8 mouse cellular contexts compared by ENCODE assay signal in the genomic region with DNA sequence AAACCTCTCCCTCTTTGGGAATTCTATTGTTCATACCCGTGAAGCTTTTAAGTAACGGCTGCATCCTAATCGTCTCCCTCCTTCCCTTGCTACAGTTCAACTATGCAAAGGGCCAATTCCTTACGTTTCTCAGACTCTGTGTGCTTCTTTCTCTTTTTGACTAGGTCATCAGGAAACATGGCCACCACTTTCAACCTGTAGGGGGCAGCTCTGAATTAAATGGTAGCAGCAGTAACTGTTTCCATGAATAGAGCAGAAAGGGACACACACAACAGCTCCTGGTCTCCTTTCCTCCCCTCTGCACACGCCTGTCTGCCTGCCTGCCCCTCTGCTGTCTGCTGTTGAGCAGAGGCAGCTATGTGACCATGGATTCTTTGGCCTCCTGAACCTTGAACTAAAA.
A peak's percentile ranks its signal among the peaks of the same experiment; 100 is the strongest.
DNase-seq lines count a peak whose midpoint lies in the region; ATAC-seq and TF ChIP-seq lines count a peak whose summit lies in the region.

No protein-coding gene starts in this region.

- no peaks in the 10 kb centered on the region for H3K27me3 ChIP-seq in heart, adult 2 months (ENCODE audit: control insufficient read depth, insufficient read depth, low read length)
- H3K27me3 ChIP-seq in heart, embryonic 11.5 days (ENCODE audit: control insufficient read depth, insufficient read depth, low read length): no peaks in the 10 kb centered on the region
- H3K27me3 ChIP-seq in intestine, embryonic 15.5 days (replicated peaks): no peaks in the 10 kb centered on the region

- WGBS in heart, adult 2 months: 37% methylated on average over 5 of the region's 5 CpGs
- WGBS in heart, embryonic 11.5 days (ENCODE audit: insufficient replicate concordance): 46% methylated on average over 5 of the region's 5 CpGs
- 47% methylated on average over 5 of the region's 5 CpGs for WGBS in intestine, embryonic 15.5 days

- H3K4me2 ChIP-seq in heart, embryonic 11.5 days: no peak overlapping the region
- no peak overlapping the region for H3K4me2 ChIP-seq in intestine, embryonic 15.5 days (replicated peaks)

- in situ Hi-C loops in ES-E14 (cut with MboI; ENCODE audit: low sequenced_read_pairs in 2 of 2, unreplicated experiment in 2 of 2): no loop called here

- intact Hi-C loops in heart, adult 2 months (cut with DNase I): no loop called here

- TF ChIP-seq EP300 in heart, adult 2 months (IDR thresholded peaks at IDR 0.05; ENCODE audit: insufficient read depth, low read depth, low read length): no peak

- H3K4me3 ChIP-seq in heart, adult 2 months: no peak overlapping the region
- no peak overlapping the region for H3K4me3 ChIP-seq in heart, embryonic 11.5 days (ENCODE audit: low read depth, low read length)
- no peak overlapping the region for H3K4me3 ChIP-seq in ES-E14 (ENCODE audit: insufficient read depth in 1 of 2, low read depth in 1 of 2, low read length in 2 of 2, poor library complexity in 1 of 2, severe bottlenecking in 1 of 2)
- no peak overlapping the region for H3K4me3 ChIP-seq in intestine, embryonic 15.5 days (replicated peaks)

- no peaks in the 10 kb centered on the region for H3K36me3 ChIP-seq in heart, adult 2 months (ENCODE audit: control insufficient read depth, insufficient read depth, low read length)
- H3K36me3 ChIP-seq in heart, embryonic 11.5 days (ENCODE audit: control insufficient read depth, insufficient read depth, low read length): no peaks in the 10 kb centered on the region
- no peaks in the 10 kb centered on the region for H3K36me3 ChIP-seq in ES-E14 (ENCODE audit: control insufficient read depth, insufficient read depth, low read length, poor library complexity, severe bottlenecking)
- H3K36me3 ChIP-seq in intestine, embryonic 15.5 days: no peaks in the 10 kb centered on the region

- peak in 1 of 2 experiments; percentile 47 for DNase-seq in heart, adult 2 months
- DNase-seq in 3T3-L1 (ENCODE audit: low read depth, low spot score): peak; percentile 83
- peak; percentile 64 for DNase-seq in ES-E14 (ENCODE audit: low read depth, low spot score)
- DNase-seq in lung, postnatal 4 days: peak; percentile 56 to 71
- no peak for DNase-seq in ovary, postnatal 14 days (ENCODE audit: low spot score)
- DNase-seq in urinary bladder, postnatal 25 days (ENCODE audit: low spot score): no peak

- peaks cover 2% of the 10 kb centered on the region; the same call in 1 of the 2 replicates for H3K79me2 ChIP-seq in heart, adult 2 months (replicated peaks; ENCODE audit: control insufficient read depth, insufficient read depth, low read length)

- no peak for ATAC-seq in heart, embryonic 11.5 days (replicated peaks; ENCODE audit: insufficient number of reproducible peaks, low FRiP score, low TSS enrichment)
- no peak for ATAC-seq in intestine, embryonic 15.5 days

- peak; percentile 76 for TF ChIP-seq CTCF in heart, adult 2 months (IDR thresholded peaks at IDR 0.05)

- no peak for TF ChIP-seq POLR2A in heart, adult 2 months (IDR thresholded peaks at IDR 0.05; ENCODE audit: insufficient read depth, low read depth, low read length)

- no peak overlapping the region; the same call in 1 of the 2 replicates for H3K27ac ChIP-seq in heart, adult 2 months
- no peak overlapping the region for H3K27ac ChIP-seq in heart, embryonic 11.5 days (ENCODE audit: low read depth, low read length)
- no peak overlapping the region for H3K27ac ChIP-seq in ES-E14 (ENCODE audit: insufficient read depth, low read depth, low read length, poor library complexity, severe bottlenecking)
- 0 out of 2 replicates have a peak overlapping the region, but pooled peaks have one; percentile 8 for H3K27ac ChIP-seq in intestine, embryonic 15.5 days

- H3K4me1 ChIP-seq in heart, adult 2 months (ENCODE audit: control insufficient read depth, insufficient read depth, low read length): peaks cover 16% of the 10 kb centered on the region
- H3K4me1 ChIP-seq in heart, embryonic 11.5 days (ENCODE audit: control insufficient read depth, insufficient read depth, low read length): peaks cover 43% of the 10 kb centered on the region
- H3K4me1 ChIP-seq in ES-E14 (ENCODE audit: control insufficient read depth in 2 of 2, insufficient read depth in 2 of 2, low read length in 2 of 2, poor library complexity in 1 of 2): peaks cover 15 to 49% of the 10 kb centered on the region in 2 experiments; a peak in 3 of 4 replicates
- H3K4me1 ChIP-seq in intestine, embryonic 15.5 days (replicated peaks): peaks cover 42% of the 10 kb centered on the region

- H3K9ac ChIP-seq in heart, adult 2 months (ENCODE audit: low read depth, low read length): no peak overlapping the region
- no peak overlapping the region for H3K9ac ChIP-seq in heart, embryonic 11.5 days (ENCODE audit: low read depth, low read length)
- no peak overlapping the region for H3K9ac ChIP-seq in ES-E14 (ENCODE audit: insufficient read depth, low read depth, low read length, poor library complexity, severe bottlenecking)
- H3K9ac ChIP-seq in intestine, embryonic 15.5 days: no peak overlapping the region

- H3K9me3 ChIP-seq in heart, embryonic 11.5 days (replicated peaks; ENCODE audit: control insufficient read depth, low read length): no peaks in the 10 kb centered on the region
- H3K9me3 ChIP-seq in ES-E14 (ENCODE audit: control insufficient read depth, insufficient read depth, low read depth, low read length): no peaks in the 10 kb centered on the region
- H3K9me3 ChIP-seq in intestine, embryonic 15.5 days: no peaks in the 10 kb centered on the region

TF ChIP-seq in ES-E14, 5 proteins besides CTCF, POLR2A, EP300 and RAD21:
- TF ChIP-seq MAFK (IDR thresholded peaks at IDR 0.05; ENCODE audit: insufficient read depth, low read depth, low read length) (peak; percentile 58; the same call in 1 of the 2 replicates), CHD2 (IDR thresholded peaks at IDR 0.05; ENCODE audit: low read depth, low read length) (no peak)

Comparison
In these comparisons a context has a peak if more than half of its experiments do, and no peak if none do; other contexts are left out.
1. DNase-seq: peak in 3T3-L1 (single experiment), ES-E14 (single experiment) and lung, postnatal 4 days (2 of 2); none in ovary, postnatal 14 days (single experiment) and urinary bladder, postnatal 25 days (single experiment).